Mouse (Mus musculus): ENCODE results near the gene Cd2bp2. TPM values are rescaled to one million over a fixed set of nuclear protein-coding genes. Genes with fewer than 3 reads are reported as not detected.
"Not testable (repeated sequence)": the region's sequence is repeated elsewhere in the genome, so short reads cannot be mapped to it uniquely, and the experiment has no call there.

The Cd2bp2 gene
- polyA plus RNA-seq, 1 experiment: 102 TPM

DNA sequence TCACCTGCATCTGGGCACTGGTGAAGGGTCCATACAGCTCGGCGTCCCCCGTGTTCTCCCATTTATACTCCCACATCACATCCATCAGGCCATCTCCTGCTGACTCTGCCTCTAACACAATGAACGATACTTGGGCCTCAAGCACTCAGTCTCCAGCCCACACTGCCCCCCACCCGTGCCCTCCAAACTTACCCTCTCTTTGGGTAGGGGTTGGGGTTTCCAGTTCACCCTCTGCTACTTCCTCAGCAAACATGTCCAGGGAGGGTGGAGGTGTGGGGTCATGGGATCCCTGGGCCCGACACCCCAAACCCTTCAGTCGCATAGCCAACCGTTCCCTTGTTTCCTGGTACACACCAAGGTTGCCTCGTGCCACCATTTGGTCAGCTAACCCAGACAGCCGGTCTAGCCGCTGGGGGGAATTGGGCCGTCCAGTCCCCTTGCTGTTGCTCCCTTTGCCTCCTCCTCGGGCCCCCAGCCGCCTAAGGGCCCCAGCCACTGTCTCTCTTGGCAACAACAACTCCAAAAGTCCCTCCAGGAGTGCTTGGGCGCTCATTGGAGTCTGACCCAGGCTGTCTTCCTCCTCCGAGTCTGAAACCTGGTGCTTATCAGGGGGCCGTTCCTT is 1.7 kb downstream of the Cd2bp2 start:
- no peak for DNase-seq (ENCODE audit: extremely low spot score in 1 of 2, low spot score in 1 of 2)

DNA sequence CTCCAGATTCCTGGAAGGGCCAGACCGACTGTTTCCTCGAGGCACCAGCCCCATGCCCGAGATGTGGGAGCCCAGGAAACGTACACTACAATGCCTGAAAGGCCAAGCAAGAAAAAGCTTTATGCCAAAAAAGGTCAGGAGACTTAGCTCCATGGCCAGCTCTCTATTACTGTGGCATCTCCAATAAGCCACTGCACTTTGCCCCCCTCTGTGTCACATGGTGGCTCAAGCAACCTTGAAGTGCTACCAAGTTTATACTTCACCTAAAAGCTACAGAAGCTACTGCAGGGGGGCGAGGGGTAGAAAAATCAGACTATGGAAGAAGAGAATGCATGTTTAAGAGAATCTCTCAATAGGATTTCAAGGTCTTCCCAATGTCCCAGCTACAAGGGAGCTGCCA is 2.9 kb downstream of the Cd2bp2 start:
- no peak for DNase-seq (ENCODE audit: extremely low spot score in 1 of 2, low spot score in 1 of 2)

DNA sequence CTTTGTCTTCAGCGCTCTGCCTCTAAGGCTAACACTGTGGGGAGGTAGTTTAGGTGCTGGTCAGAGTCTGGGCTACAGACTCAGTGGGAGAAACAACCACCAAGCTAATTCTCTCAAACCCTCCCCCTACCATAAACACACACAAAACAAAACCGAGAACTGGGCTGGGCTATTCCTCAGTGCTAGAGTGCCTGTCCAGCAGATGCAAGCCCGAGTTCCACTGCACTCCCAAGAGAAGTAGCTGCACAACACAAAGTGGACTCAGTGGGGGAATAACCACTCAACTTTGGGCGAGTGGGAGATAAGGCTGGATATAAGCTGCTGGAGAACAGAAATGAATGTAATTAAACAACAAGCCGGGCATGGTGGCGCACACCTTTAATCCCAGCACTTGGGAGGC is 5.2 kb downstream of the Cd2bp2 start:
- DNase-seq (ENCODE audit: extremely low spot score in 1 of 2, low spot score in 1 of 2): no peak

DNA sequence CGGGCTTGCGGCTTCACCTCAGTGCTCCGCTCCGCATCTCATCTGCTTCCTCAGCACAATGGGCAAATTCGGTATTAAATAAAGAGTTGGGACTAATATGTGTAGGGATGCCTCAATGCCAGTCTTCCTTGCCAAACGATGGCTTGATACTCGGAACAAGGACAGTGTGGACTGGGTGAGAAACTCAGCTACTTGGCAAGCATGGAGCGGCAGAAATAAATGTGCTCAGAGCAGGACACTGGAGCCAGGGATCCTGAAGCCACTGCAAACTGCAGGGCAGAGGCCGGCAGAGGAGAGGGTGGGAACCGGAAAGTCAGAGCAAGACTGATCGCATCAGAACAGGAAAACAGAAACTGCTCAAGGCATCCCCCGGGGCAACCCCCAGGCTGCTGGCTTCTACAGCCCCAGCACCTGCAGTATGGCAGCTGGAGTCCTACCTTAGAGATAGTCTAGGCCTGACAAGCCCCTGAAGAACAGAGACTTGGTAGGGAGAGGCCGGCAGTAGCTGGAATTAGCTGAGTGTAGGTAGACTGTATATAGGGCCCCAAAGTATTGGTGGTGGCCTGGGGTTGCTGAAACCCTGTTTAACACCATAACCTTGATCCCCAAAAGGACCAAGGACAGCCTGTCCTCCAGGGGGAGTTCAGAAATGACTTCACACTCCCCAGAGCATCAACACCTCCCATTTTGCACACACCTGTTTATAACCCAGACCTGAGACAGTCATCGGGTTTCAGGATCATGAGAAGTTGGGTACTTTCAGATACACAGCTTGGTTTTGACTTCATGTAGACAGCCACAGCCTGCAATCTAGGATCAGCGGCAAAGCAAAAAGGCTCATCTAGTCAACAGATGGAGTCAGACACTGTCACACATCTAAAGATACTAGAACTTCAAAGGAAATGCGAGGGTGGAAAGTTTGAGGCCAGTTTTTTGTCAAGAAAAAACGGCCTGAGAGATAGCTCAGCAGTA is 7.3 kb downstream of the Cd2bp2 start:
- no peak for DNase-seq (ENCODE audit: extremely low spot score in 1 of 2, low spot score in 1 of 2)

DNA sequence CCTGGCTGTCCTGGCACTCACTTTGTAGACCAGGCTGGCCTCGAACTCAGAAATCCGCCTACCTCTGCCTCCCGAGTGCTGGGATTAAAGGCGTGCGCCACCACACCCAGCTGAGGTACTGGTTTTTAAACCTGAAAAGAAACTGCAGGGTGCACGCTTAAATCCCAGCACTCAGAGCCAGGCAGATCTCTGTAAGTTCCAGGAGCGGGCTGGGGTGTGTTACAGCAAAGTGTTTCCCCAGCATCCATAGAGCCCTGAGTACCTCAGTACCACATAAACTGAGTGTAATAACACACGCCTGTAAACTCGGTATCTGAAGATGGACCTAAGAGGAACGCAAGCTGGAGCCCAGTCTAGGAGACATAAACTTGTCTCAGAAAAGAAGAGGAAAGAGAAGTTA is 8.5 kb downstream of the Cd2bp2 start:
- DNase-seq (ENCODE audit: extremely low spot score in 1 of 2, low spot score in 1 of 2): no peak

DNA sequence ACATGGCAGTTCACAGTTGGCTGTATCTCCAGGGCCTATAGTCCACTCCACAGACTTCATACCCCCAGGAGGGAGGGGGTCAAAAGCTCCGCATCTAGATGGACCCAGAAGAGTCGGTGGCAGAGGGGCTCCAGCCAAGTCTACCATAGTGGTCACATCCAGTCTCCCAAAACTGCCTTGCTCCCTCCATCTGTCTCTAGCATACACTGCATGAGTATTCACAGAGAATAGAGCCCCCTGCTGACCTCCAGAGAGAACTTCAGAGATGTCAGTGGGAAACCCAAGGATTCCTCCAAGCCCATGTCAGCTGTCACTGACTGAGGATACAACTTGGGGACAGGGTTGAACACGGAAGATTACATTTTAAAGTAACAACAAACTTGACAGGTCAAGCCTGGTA is 10.2 kb downstream of the Cd2bp2 start:
- no peak for DNase-seq (ENCODE audit: extremely low spot score in 1 of 2, low spot score in 1 of 2)

DNA sequence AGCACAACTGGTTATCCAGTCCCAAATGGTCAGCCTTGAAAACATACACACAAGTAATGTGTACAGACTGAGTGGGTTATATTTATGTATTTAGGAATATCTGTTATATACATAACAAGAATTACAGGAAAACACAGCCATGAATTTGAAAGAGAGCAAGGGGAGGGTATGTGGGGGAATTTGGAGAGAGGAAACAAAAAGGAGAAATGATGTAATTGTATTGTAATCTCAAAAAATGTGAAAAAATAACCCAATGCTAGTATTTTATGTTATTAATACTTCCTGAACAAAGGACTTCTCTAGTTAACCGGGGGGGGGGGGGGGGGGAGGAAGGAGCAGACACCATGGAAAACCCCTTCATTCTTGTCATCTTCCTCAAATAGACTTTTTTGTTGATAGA is 11.1 kb downstream of the Cd2bp2 start:
- no peak for DNase-seq (ENCODE audit: extremely low spot score in 1 of 2, low spot score in 1 of 2)

DNA sequence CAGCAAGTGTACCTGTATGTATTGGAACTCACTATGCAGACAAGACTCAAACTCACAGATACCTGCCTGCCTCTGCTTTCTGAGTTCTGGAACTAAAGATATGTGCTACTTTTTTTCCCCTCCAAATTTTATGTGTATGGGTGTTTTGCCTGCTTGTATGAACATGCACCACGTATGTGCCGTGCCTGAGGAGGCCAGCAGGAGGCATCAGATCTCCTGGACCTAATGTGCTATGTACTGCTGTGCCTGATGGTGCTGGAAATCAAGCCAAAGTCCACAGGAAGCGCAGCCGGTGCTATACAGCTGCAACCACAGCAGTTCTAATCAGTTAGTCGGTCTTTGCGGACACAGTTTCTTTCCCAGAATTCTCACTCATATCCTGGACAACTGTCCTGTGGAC is 12.0 kb downstream of the Cd2bp2 start:
- no peak for DNase-seq (ENCODE audit: extremely low spot score in 1 of 2, low spot score in 1 of 2)

DNA sequence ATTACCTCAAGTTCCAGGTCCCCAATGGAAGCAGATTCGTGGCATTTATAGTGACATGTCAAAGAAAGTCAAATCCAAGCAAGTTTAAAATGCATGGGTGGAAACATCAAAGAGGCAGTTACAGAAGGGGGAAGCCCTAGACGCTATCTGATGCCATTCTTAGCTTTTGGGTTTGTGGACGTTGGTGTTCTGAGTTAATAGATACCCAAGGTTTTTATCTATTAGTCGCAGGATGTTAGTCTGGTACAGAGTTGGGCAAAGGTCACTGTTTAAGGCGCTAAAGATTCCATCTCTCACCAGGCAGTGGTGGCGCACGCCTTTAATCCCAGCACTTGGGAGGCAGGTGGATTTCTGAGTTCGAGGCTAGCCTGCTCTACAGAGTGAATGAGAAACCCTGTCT is 12.5 kb downstream of the Cd2bp2 start:
- no peak for DNase-seq (ENCODE audit: extremely low spot score in 1 of 2, low spot score in 1 of 2)

DNA sequence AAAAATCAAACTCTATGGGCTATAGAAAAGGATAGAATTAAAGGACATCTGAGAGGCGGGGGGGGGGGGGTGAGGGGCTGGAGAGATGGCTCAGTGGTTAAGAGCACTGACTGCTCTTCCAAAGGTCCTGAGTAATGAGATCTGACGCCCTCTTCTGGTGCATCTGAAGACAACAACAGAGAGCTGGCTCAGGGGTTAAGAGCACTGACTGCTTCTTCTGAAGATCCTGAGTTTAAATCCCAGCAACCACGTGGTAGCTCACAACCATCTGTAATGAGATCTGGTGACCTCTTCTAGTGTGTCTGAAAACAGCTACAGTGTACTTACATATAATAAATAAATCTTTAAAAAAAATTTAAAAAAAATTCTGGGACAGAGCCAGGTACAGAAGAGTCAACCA is 14.1 kb downstream of the Cd2bp2 start:
- DNase-seq (ENCODE audit: extremely low spot score in 1 of 2, low spot score in 1 of 2): not testable (repeated sequence)

DNA sequence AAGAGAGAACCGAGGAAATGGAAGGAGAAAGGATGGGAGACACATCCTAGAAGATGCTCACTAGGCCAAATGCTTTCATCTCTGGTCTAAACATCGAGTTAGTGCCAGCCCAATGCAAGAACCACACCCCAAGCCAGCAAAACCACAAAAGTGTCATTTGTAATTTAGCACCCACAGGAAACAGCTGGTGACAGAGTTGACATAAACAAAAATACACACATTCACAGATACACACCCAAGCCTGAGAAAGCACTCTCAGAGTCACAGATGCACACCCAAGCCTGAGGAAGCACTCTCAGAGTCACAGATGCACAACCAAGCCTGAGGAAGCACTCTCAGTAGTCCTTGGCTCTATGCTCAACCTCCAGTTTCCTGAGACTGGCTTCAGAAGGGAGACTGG is 15.1 kb downstream of the Cd2bp2 start:
- no peak for DNase-seq (ENCODE audit: extremely low spot score in 1 of 2, low spot score in 1 of 2)

DNA sequence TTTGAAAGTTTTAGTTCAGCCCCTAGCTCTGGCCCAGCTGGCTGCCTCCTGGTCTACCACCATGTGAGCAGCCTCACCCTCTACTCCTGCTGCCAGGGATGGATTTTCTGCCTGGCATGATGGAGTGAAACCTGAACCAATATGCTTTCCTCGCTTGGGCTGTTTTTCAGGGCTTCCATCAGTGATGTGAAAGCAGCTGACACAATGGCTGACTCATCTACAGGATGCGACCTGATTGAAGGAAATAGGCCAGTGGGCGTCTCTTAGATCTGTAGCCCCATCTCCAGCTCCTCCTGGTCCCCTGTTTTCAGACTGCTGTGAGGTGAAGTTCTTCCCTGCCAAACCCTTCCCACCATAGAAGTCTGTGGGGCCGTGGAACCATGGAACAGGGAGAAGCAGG is 18.9 kb downstream of the Cd2bp2 start:
- DNase-seq (ENCODE audit: extremely low spot score in 1 of 2, low spot score in 1 of 2): no peak

DNA sequence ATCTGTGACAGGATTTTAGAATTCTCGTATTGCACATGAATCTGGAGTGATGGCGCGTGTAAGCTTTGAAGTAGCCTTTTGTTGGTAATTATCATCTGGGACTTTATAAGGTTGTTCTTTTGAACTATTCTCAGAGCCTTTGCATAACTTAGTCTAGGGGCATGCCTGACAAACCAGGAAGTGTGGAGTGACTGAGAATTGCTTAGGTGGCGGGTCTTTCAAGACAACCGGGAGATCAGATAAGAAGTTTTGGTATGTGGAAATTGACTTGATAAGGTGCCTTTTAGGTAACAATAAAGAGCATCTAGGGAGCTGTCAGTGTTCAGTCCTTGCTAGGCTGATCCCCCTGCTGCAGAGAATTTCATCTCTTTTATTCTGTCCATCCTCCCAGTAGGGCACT is 29.3 kb downstream of the Cd2bp2 start:
- DNase-seq (ENCODE audit: extremely low spot score in 1 of 2, low spot score in 1 of 2): no peak

DNA sequence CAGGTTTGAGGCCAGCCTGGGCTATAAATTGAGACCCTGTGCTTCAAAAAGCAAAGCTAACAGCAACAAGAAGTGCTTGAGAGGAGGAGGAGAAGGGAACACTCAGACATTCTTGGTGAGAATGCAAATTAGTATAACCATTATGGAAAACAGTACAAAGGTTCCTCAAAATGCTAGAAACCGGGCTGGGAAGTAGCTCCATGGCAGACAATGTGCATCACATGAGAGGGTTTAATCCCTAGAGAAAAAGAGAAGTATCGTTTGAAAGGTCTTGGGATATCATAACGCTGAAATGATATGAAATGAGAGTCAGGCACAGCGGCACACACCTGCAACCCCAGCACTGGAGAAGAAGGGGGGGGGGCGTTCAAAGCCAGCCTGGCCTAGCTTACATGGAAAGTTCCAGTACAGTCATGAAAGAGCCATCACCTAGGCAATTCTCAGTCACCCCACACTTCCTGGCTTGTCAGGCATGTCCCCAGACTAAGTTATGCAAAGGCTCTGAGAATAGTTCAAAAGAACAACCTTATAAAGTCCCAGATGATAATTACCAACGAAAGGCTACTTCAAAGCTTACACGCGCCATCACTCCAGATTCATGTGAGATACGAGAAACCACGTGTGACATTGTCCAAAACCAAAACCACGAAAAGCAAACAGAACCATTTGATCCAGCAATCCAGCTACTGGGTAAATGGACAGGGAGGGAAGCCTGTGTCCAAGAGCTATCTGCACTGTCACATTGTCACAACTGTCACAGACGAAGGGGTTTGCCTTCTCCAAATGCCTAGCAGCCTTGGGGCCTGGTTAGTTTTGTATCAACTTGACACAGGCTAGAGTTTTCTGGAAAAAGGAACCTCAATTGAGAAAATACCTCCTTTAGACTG is 30.0 kb downstream of the Cd2bp2 start:
- DNase-seq (ENCODE audit: extremely low spot score in 1 of 2, low spot score in 1 of 2): no peak

DNA sequence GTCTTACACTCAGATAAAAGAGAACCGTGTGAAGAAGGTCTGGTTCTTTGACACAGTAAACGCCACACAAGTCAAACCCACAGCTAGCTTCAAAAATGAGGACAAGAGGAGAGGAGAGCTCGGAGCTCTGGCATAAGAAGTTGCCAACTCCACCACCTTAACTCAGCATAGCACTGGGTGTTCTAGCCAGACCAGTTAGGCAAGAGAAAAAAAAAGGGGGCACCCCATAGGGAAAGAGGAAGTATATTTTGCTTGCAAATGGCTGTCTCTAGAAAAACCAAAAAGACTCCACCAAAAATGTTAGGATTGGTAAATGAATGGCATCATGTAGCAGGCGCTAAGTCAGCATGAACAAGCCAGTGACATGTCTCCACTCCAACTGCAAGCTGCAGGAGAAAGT is 31.8 kb downstream of the Cd2bp2 start:
- DNase-seq (ENCODE audit: extremely low spot score in 1 of 2, low spot score in 1 of 2): no peak

DNA sequence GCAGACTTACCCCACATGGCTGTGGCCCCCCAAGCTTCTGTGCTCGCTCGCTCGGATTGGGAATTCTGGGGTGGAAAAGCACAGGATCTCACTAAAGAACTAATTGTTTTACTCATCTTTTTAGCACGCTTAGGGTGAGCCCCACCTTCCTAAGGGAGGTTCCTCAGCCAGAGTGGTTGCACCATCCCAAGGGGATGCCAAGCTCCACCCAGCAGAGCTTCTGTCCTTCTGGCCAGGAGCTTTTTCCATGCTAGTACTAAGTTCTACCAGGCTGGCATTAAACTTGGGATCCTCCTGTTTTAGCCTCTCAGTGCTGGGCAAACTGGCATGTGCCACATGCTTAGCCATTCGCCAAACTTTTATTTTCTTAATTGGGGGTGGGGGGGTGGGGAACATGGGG is 33.3 kb downstream of the Cd2bp2 start:
- DNase-seq (ENCODE audit: extremely low spot score in 1 of 2, low spot score in 1 of 2): no peak

DNA sequence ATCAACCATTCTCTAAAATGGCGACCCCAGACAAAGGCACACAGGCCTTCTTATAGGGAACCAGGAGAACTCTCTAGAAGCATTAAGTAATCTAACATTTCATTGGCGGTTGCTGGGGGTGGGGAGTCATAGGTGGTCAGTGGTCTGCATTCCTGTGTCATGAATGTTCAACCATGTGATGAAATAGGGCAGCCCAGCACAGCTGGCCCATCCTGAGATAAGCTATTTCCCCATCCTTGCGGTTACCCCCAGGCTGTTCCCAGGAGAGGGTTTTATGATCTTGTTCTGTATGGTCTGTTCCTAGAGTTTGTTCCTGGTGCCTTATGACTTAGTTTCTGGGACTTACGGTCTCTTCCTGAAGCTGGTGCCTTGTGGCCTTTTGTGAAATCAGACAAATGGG is 38.3 kb downstream of the Cd2bp2 start:
- DNase-seq (ENCODE audit: extremely low spot score in 1 of 2, low spot score in 1 of 2): no peak

DNA sequence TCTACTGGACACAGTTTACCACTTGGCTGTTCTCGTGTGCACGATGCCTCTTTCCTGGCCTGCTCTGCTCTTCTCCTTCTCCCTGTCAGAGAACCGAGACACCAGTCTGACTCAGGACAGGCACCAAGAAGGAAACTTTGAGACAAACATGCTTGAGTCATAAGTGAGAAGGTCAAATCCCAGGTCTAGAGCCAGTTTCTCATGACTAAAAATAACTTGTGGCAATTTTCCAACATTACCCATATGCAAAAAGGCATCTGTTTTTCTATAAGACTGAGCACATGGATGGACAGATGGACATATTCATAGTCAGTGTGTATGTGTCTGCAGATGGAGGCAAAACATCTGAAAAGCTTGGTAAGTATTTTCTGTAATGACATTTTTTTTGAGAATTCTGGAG is 42.4 kb downstream of the Cd2bp2 start:
- DNase-seq (ENCODE audit: extremely low spot score in 1 of 2, low spot score in 1 of 2): no peak

DNA sequence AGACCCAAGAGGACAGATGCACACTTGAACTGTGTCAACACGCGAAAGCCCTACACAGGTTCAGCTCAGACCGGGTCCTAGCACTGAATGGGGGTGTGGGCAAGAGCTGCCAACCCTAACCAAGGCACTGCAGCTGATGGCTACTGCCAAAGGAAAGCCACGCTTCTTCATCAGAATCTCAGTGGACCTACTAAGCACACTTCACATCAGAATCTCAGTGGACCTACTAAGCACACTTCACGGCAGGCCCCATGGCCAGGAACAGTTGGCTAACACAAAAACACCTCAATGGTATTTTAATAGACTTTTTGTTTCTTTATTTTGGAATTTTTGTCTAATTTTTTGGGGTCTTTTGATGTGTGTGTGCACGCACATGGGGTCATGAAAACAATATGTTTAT is 43.4 kb downstream of the Cd2bp2 start:
- no peak for DNase-seq (ENCODE audit: extremely low spot score in 1 of 2, low spot score in 1 of 2)

DNA sequence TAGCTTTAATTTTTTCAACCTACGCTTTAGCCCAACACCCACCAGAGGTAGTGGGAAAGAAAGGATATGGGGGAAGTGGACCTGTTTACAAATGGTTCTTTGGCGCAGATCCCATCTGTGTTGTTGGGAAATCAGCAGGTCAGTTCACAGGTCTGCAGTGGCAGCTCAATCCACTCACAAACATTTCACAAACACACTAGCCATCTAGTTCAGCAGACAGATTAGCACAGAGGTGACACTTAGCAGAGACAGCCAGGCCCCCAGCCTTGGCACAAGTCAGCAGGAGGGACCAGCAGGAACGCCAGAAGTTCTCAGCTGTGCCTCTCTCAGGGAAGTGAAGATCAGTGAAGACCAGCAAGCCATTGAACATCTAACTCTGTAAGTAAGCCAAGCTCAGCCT is 47.9 kb downstream of the Cd2bp2 start:
- no peak for DNase-seq (ENCODE audit: extremely low spot score in 1 of 2, low spot score in 1 of 2)

DNA sequence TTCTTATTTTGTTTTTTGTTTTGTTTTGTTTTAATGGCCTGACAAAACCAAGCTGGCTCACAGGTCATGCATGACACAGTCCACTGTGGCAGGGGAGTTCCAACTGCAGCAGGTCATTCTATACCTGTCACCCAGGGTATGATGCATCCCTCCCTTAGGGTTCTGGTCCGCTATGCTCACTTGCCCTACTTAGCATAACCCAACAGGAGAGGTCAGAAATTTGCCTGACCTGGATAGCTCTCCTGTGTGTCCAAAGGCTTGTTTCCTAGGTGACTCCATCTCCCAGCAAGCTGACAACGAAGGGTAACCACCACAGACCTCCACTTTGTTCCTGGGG is 49.6 kb downstream of the Cd2bp2 start:
- no peak for DNase-seq (ENCODE audit: extremely low spot score in 1 of 2, low spot score in 1 of 2)
